Mouse (Mus musculus) lung, embryonic 15.5 days (tissue): ENCODE measurements at regions not wholly inside any gene's neighbourhood (a gene's known extent, or its start where the extent isn't known, plus 50 kb on each side); places are given as distances from the start of the nearest gene placed in this dataset.

Experiments
- ATAC-seq: fragments of 200-750 bp; cut with Nextera tagmentation; 2 replicates; pipeline ENCODE4 v1.8.0; 2017; ENCODE audit warnings: moderate number of reproducible peaks, borderline replicate concordance; ENCODE audit not compliant: low FRiP score, low TSS enrichment; ENCODE audit errors: extremely low read depth
- H3K27ac ChIP-seq: fragments of 300-500 bp; sonication (generic); 2 replicates; pipeline ENCODE4 v1.5.1; 2015; ENCODE audit warnings: moderate library complexity, mild to moderate bottlenecking, inconsistent platforms
- H3K27me3 ChIP-seq: fragments of 300-500 bp; sonication (generic); 2 replicates; pipeline ENCODE4 v1.6.1; 2015; ENCODE audit warnings: inconsistent platforms
- H3K36me3 ChIP-seq: fragments of 300-500 bp; sonication (generic); 2 replicates; pipeline ENCODE4 v1.6.1; 2015; ENCODE audit warnings: inconsistent platforms
- H3K4me1 ChIP-seq: fragments of 300-500 bp; sonication (generic); 2 replicates; pipeline ENCODE4 v1.6.1; 2015; ENCODE audit warnings: inconsistent platforms
- H3K4me2 ChIP-seq: fragments of 300-500 bp; sonication (generic); 2 replicates; pipeline ENCODE4 v1.6.1; 2015; ENCODE audit warnings: inconsistent platforms, mild to moderate bottlenecking, moderate library complexity
- H3K4me3 ChIP-seq: fragments of 300-500 bp; sonication (generic); 2 replicates; pipeline ENCODE4 v1.5.1; 2015; ENCODE audit warnings: mild to moderate bottlenecking, inconsistent platforms
- H3K9ac ChIP-seq: fragments of 300-500 bp; sonication (generic); 2 replicates; pipeline ENCODE4 v1.6.1; 2015; ENCODE audit warnings: inconsistent platforms
- H3K9me3 ChIP-seq: fragments of 300-500 bp; sonication (generic); 2 replicates; pipeline ENCODE4 v1.6.1; 2016; ENCODE audit warnings: inconsistent platforms
- WGBS: fragments of 180-500 bp; shearing (Covaris S2); methylation state at CpG from one replicate; pipeline ENCODE4 v1.1.7; 2015; 5-methylcytosine and 5-hydroxymethylcytosine counted together

DNA sequence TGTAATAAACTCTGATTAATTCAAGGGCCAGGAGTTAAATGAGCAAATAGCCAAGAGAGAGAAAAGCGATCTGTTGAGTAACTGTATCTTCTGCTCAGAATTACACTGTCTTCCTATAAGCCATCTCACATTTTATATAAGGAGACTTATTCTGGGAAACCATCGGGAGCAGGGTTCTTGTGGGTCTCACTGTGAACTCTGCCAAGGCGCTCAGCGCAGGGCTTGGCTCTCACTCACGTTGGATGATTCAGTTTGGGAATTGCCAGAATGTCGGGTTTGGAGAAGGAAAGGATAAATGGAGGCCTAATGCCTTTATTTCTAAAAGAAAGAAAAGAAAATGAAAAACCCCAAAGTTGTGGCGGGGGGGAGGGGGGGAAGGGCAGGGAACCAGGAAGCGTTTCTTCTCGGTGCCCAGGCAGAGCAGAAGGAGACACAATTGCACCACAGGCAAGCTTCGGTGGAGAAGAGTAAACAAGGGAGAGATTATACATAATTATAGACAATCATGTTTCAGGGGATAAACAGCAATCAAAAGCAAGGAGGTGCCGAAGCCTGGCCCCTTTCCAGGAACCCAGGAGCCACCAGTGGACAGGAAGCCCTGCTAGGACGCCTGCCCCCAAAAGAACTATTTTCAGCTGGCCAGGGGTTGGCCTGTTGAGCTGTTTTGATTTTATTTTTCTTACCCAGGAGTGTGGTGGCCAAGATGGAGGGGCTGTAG is 60.5 kb upstream of the Neo1 start:
- H3K27ac ChIP-seq, result peak overlapping the region; percentile 48; the same call in 1 of the 2 replicates
- H3K9ac ChIP-seq, result no peak overlapping the region
- peaks cover 17% of the 10 kb centered on the region for H3K4me1 ChIP-seq
- no peaks in the 10 kb centered on the region for H3K27me3 ChIP-seq
- H3K9me3 ChIP-seq, result no peaks in the 10 kb centered on the region
- H3K4me2 ChIP-seq, result no peak overlapping the region
- WGBS, result 49% methylated on average over 12 of the region's 12 CpGs
- no peaks in the 10 kb centered on the region for H3K36me3 ChIP-seq
- no peak overlapping the region for H3K4me3 ChIP-seq
- ATAC-seq, result no peak

DNA sequence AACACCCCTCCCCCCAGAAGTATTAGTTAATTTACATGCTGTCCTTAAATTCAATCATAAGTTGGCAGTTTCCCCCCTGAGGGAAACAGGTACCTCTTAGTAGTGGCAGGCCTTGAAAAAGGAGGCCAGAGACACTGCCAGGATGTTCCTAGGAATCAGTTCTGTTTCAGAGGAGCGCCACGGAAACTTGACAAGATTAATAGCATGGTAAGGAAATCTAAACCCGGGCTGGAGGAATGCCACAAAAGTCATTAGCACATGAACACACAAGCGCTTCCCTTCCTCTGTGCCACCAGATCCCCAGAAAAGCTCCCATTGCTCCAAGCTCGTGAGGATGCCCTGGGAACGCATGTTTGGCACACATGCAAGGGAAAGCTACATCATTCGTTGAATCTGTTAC is 59.4 kb upstream of the Neo1 start:
- Histone ChIP-seq H3K4me1 (peaks cover 17% of the 10 kb centered on the region), H3K27ac (no peak overlapping the region), H3K9me3 (no peaks in the 10 kb centered on the region), H3K4me2 (no peak overlapping the region), H3K9ac (no peak overlapping the region), H3K4me3 (no peak overlapping the region), H3K36me3 (no peaks in the 10 kb centered on the region), H3K27me3 (no peaks in the 10 kb centered on the region)
- no peak for ATAC-seq
- 69% methylated on average over 7 of the region's 7 CpGs for WGBS

DNA sequence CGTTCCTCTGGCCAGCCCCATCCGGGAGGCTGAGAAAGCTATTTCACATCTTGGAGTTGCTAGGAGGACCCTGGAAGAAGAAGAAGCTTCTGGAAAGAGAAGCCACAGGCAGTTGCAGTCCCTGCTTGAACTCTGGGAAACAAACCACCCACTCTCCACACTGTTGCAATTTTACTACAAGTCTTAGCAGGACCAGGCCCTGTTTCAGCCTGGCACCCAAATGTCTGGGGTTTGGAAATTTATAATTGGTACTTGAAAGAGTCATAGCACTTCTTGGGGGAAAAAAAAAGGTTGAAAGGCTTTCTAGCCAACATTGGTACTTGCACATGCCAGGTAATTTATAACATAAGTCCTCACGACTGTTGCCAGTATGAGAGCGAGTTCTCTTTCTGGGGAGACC is 57.9 kb upstream of the Neo1 start:
- no peaks in the 10 kb centered on the region for H3K27me3 ChIP-seq
- 77% methylated on average over 4 of the region's 4 CpGs for WGBS
- no peak overlapping the region for H3K27ac ChIP-seq
- H3K4me3 ChIP-seq, result no peak overlapping the region
- peaks cover 14% of the 10 kb centered on the region for H3K4me1 ChIP-seq
- no peaks in the 10 kb centered on the region for H3K36me3 ChIP-seq
- no peak overlapping the region for H3K4me2 ChIP-seq
- H3K9ac ChIP-seq, result no peak overlapping the region
- ATAC-seq, result no peak
- H3K9me3 ChIP-seq, result no peaks in the 10 kb centered on the region

DNA sequence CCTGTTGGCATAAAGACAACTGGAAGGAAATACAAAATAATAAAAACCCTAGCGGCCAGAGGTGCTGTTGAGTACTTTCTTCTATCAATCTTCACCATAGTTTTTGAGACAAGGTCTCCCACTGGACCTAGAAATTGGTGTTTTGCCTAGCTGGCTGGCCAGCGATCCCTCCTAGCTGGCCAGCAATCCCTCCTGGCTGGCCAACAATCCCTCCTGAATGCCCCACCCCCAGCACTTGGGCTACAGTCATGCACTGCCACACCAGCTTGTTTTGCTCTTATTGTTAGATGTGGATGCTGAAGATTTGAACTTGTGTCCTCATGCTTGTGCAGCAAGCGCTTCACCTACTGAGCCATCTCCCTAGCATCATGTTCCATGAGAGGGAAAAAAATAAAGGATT is 54.9 kb upstream of the Neo1 start:
- no peak overlapping the region for H3K4me2 ChIP-seq
- ATAC-seq, result no peak
- H3K27ac ChIP-seq, result no peak overlapping the region
- no peaks in the 10 kb centered on the region for H3K36me3 ChIP-seq
- no peak overlapping the region for H3K4me3 ChIP-seq
- no peak overlapping the region for H3K9ac ChIP-seq
- no peaks in the 10 kb centered on the region for H3K27me3 ChIP-seq
- H3K4me1 ChIP-seq, result 0 out of 2 replicates have a peak, but pooled peaks cover 6% of the 10 kb centered on the region
- H3K9me3 ChIP-seq, result no peaks in the 10 kb centered on the region
- WGBS, result 84% methylated on average over 3 of the region's 3 CpGs

DNA sequence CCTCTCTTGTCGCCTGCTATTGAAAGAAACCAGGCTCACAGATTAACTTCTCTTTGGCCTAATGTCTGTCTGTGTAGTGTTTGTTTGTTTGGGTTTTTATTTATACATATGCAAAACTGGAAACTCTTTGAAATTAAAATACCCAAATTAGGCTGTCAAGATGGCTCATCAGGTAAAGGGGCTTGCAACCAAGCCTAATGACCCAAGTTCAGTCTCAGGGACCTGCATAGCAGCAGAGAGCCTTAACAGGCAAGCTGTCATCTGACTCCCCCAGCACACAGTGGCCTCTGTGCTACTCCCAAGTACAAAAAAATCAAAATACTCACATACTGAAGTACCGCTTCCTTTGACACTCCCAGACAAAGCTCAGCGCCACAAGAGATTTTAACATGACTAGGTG is 51.5 kb upstream of the Neo1 start:
- no peaks in the 10 kb centered on the region for H3K36me3 ChIP-seq
- H3K4me1 ChIP-seq, result no peaks in the 10 kb centered on the region
- no peak overlapping the region for H3K4me3 ChIP-seq
- H3K27me3 ChIP-seq, result no peaks in the 10 kb centered on the region
- H3K27ac ChIP-seq, result no peak overlapping the region
- 69% methylated on average over 3 of the region's 3 CpGs for WGBS
- no peak overlapping the region for H3K9ac ChIP-seq
- H3K9me3 ChIP-seq, result no peaks in the 10 kb centered on the region
- no peak for ATAC-seq
- no peak overlapping the region for H3K4me2 ChIP-seq

DNA sequence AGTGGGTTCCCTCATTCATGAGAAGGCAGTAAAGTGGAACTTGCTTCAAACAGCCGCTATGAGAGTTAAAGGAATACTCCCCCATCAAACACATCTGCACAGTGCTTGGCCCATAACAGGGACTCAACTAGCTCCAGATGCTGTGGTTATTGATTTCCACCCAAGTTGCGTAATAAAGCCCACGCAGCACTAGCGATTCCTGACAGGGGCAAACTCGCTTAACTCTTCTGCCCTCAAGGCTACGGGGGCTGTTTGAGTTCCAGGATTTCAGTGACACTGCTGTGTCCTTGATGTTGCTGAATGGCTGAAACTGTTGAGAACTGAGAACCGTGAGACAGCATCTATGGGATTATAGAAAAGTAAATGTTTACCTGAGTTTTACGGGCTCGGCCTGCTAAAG is 50.9 kb upstream of the Neo1 start:
- H3K4me1 ChIP-seq, result no peaks in the 10 kb centered on the region
- no peak overlapping the region for H3K27ac ChIP-seq
- no peak overlapping the region for H3K9ac ChIP-seq
- no peak overlapping the region for H3K4me2 ChIP-seq
- no peak overlapping the region for H3K4me3 ChIP-seq
- no peaks in the 10 kb centered on the region for H3K27me3 ChIP-seq
- H3K36me3 ChIP-seq, result no peaks in the 10 kb centered on the region
- ATAC-seq, result no peak
- WGBS, result 54% methylated on average over 9 of the region's 9 CpGs
- no peaks in the 10 kb centered on the region for H3K9me3 ChIP-seq

DNA sequence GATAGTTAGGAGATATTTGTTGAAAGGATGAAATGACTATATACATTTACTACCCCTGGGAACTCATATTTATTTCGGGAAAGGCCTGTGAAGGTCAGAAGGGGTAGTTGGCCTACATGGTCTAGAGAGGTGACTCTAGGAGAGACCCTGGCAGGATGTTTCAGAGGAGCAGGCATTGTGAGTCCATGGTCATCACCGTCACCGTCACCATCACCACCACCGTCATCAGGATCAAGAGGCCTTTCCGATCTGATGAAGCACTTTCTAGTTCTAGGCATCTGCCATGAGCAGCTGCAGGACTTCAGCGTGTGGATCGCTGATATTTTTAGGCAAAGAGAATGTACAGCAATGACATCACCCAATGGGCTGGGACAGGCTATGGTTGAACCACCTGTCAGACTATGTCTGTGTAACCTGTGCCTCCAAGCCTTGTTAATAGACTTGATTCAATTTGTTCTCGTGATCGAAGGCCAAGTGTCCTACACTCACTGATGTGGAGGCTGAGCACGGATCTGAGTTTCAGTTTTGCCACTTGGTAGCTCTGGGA is 50.4 kb upstream of the Neo1 start:
- Histone ChIP-seq H3K4me3 (no peak overlapping the region), H3K27ac (no peak overlapping the region), H3K9me3 (no peaks in the 10 kb centered on the region), H3K9ac (no peak overlapping the region), H3K4me2 (no peak overlapping the region), H3K4me1 (no peaks in the 10 kb centered on the region), H3K36me3 (no peaks in the 10 kb centered on the region), H3K27me3 (no peaks in the 10 kb centered on the region)
- 89% methylated on average over 10 of the region's 10 CpGs for WGBS
- ATAC-seq, result no peak
